9 mouse cellular contexts compared by ENCODE assay signal in the genomic region with DNA sequence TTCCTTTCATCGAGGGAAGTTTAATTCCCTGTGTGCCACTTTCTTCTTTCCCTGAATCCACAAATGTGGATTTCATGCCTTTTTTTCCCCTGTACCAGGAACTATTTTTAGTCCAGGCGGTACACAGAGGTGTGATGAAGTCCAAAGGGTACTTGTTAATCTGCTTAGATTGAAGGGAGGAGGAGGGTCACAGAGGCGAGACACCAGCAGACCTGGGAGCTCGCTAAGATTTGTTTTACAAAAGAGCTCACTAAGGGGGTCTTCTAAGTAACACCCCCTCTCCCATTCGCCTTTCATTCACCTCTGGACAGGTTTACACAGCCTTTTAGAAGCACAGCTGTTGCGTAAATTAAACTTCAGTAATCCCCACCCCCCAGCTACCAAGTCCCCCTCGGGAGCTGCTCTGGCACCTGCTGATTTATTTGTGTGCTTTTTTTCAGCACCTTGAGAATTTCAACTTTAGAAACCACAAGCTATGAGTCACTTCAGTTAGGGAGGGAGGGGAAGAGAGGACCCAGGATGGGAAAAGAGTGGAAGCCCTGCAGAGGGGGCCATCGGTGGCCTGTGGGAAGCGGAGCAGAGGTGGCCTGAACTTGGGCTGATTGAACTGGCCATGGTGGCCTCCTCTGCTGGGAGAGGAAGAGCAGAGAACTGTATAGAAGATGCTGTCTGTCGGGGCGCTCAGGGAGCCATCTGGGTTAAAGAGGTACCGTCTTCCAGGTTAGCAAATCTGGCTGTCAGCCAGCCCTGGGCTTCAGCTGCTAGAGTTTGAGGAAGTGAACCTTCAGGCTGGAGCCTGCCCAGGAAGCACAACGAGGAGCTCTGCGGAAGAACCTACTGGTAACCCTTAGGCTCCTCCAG.
A peak's percentile ranks its signal among the peaks of the same experiment; 100 is the strongest.
DNase-seq lines count a peak whose midpoint lies in the region; ATAC-seq and TF ChIP-seq lines count a peak whose summit lies in the region.
"Had no signal": no experiment of that assay in that cellular context is flagged by ENCODE, and none has a peak within 500 bp of the region (broad histone marks: within the 10 kb centered on the region; RNA-seq: fewer than 3 reads in every experiment).

No protein-coding gene starts in this region.

- H3K27ac ChIP-seq in intestine, embryonic 14.5 days (ENCODE audit: low read depth), result peak overlapping the region; percentile 35; the same call in 1 of the 2 replicates
- no peak overlapping the region for H3K27ac ChIP-seq in liver, embryonic 15.5 days (replicated peaks)
- H3K27ac ChIP-seq in layer of hippocampus, adult 2 months, result no peak overlapping the region
- H3K27ac ChIP-seq: hindbrain, embryonic 15.5 days had no signal

- no peak overlapping the region for H3K9ac ChIP-seq in intestine, embryonic 14.5 days (ENCODE audit: low read length)
- no peak overlapping the region for H3K9ac ChIP-seq in liver, embryonic 15.5 days
- H3K9ac ChIP-seq: hindbrain, embryonic 15.5 days had no signal

- H3K4me2 ChIP-seq in intestine, embryonic 14.5 days (ENCODE audit: low read length), result no peak overlapping the region
- H3K4me2 ChIP-seq in liver, embryonic 15.5 days, result peak overlapping the region; percentile 30; the same call in 1 of the 2 replicates
- H3K4me2 ChIP-seq: hindbrain, embryonic 15.5 days had no signal

- no peaks in the 10 kb centered on the region for H3K36me3 ChIP-seq in intestine, embryonic 14.5 days (ENCODE audit: control insufficient read depth, insufficient read depth, low read length)
- H3K36me3 ChIP-seq in liver, embryonic 15.5 days (replicated peaks), result no peaks in the 10 kb centered on the region
- H3K36me3 ChIP-seq: hindbrain, embryonic 15.5 days had no signal

- H3K9me3 ChIP-seq in intestine, embryonic 14.5 days (ENCODE audit: control insufficient read depth, low read length), result peaks cover 5% of the 10 kb centered on the region; the same call in 1 of the 2 replicates
- 0 out of 2 replicates have a peak, but pooled peaks cover 10% of the 10 kb centered on the region for H3K9me3 ChIP-seq in liver, embryonic 15.5 days (replicated peaks)
- H3K9me3 ChIP-seq: hindbrain, embryonic 15.5 days had no signal

- 0 out of 2 replicates have a peak, but pooled peaks have one; percentile 41 for ATAC-seq in cerebellum, adult (ENCODE audit: insufficient number of reproducible peaks, low FRiP score, low TSS enrichment)
- peak; percentile 42 for ATAC-seq in intestine, embryonic 14.5 days (replicated peaks; ENCODE audit: low FRiP score, low TSS enrichment, low read depth)
- peak; percentile 22; the same call in 1 of the 2 replicates for ATAC-seq in liver, embryonic 15.5 days (ENCODE audit: insufficient read depth)

- DNase-seq in cerebellum, postnatal 4 days (ENCODE audit: low spot score in 2 of 2), result no peak
- peak; percentile 80 for DNase-seq in MEL-GATA-1-ER (ENCODE audit: extremely low read depth, low read depth)
- DNase-seq in intestine, embryonic 14.5 days (ENCODE audit: low spot score), result peak; percentile 69
- peak; percentile 57 to 76 for DNase-seq in spleen, postnatal 4 days (ENCODE audit: low spot score in 2 of 2)
- no peak for DNase-seq in layer of hippocampus, adult 2 months (ENCODE audit: low spot score in 2 of 2)
- no peak for DNase-seq in ovary, postnatal 14 days (ENCODE audit: low spot score)

- H3K4me3 ChIP-seq in intestine, embryonic 14.5 days (ENCODE audit: low read depth, low read length), result no peak overlapping the region
- no peak overlapping the region for H3K4me3 ChIP-seq in liver, embryonic 15.5 days (replicated peaks)
- H3K4me3 ChIP-seq in layer of hippocampus, adult 2 months, result no peak overlapping the region
- H3K4me3 ChIP-seq: hindbrain, embryonic 15.5 days had no signal

- peaks cover 26% of the 10 kb centered on the region for H3K4me1 ChIP-seq in intestine, embryonic 14.5 days (replicated peaks; ENCODE audit: control insufficient read depth, insufficient read depth, low read length)
- H3K4me1 ChIP-seq in liver, embryonic 15.5 days (replicated peaks), result peaks cover 14% of the 10 kb centered on the region; the same call in 1 of the 2 replicates

- no peak for TF ChIP-seq CTCF in layer of hippocampus, adult 2 months (conservative IDR thresholded peaks at IDR 0.05)

- no peaks in the 10 kb centered on the region for H3K27me3 ChIP-seq in intestine, embryonic 14.5 days (replicated peaks; ENCODE audit: control insufficient read depth, insufficient read depth, low read length)
- no peaks in the 10 kb centered on the region for H3K27me3 ChIP-seq in liver, embryonic 15.5 days
- H3K27me3 ChIP-seq: hindbrain, embryonic 15.5 days had no signal

- 22% methylated on average over 14 of the region's 14 CpGs for WGBS in intestine, embryonic 14.5 days
- WGBS in liver, embryonic 15.5 days (ENCODE audit: insufficient replicate concordance), result 35% methylated on average over 14 of the region's 14 CpGs

Comparison
In these comparisons a context has a peak if more than half of its experiments do, and no peak if none do; other contexts are left out.
1. DNase-seq: peak in MEL-GATA-1-ER (single experiment), intestine, embryonic 14.5 days (single experiment) and spleen, postnatal 4 days (2 of 2); none in cerebellum, postnatal 4 days (0 of 2), layer of hippocampus, adult 2 months (0 of 2) and ovary, postnatal 14 days (single experiment).
2. Peak in every context shown above with its lines, with median percentiles within 50 percentile points of each other: ATAC-seq.